Mouse (Mus musculus) forebrain, embryonic 13.5 days (tissue): Measurements from ENCODE around the gene Zbtb20. TPM values are rescaled to one million over a fixed set of nuclear protein-coding genes. Genes with fewer than 3 reads are reported as not detected.

Experiments used
- ATAC-seq: fragments of 200-750 bp; cut with Nextera tagmentation; 2 replicates; pipeline ENCODE4 v1.8.0; 2017
- H3K27ac ChIP-seq: fragments of 300-500 bp; sonication (generic); 2 replicates; pipeline ENCODE4 v1.5.1; 2015; ENCODE audit warnings: inconsistent platforms, mild to moderate bottlenecking, moderate library complexity
- H3K27me3 ChIP-seq: fragments of 300-500 bp; sonication (generic); 2 replicates; pipeline ENCODE4 v1.6.1; 2015; ENCODE audit warnings: mild to moderate bottlenecking, inconsistent platforms
- H3K36me3 ChIP-seq: fragments of 300-500 bp; sonication (generic); 2 replicates; pipeline ENCODE4 v1.6.1; 2015; ENCODE audit warnings: mild to moderate bottlenecking, inconsistent platforms; ENCODE audit not compliant: poor library complexity, severe bottlenecking
- H3K4me1 ChIP-seq: fragments of 300-500 bp; sonication (generic); 2 replicates; pipeline ENCODE4 v1.6.1; 2015; ENCODE audit warnings: inconsistent platforms
- H3K4me2 ChIP-seq: fragments of 300-500 bp; sonication (generic); 2 replicates; pipeline ENCODE4 v1.6.1; 2015; ENCODE audit warnings: inconsistent platforms, mild to moderate bottlenecking, moderate library complexity
- H3K4me3 ChIP-seq: fragments of 300-500 bp; sonication (generic); 2 replicates; pipeline ENCODE4 v1.5.1; 2015; ENCODE audit warnings: mild to moderate bottlenecking, inconsistent platforms
- H3K9ac ChIP-seq: fragments of 300-500 bp; sonication (generic); 2 replicates; pipeline ENCODE4 v1.6.1; 2015; ENCODE audit warnings: mild to moderate bottlenecking, inconsistent platforms
- H3K9me3 ChIP-seq: fragments of 300-500 bp; sonication (generic); replicated peaks from 2 replicates; pipeline ENCODE4 v1.6.1; 2016; ENCODE audit warnings: inconsistent platforms
- WGBS: fragments of 180-500 bp; shearing (Covaris S2); methylation state at CpG from one replicate; pipeline ENCODE4 v1.1.7; 2015; 5-methylcytosine and 5-hydroxymethylcytosine counted together
- polyA plus RNA-seq: library from polyadenylated mRNA; unstranded; fragments of >200 nt; fragmentation: Nextera tagmentation; extraction: Ambion mirVana; gene quantifications from 2 replicates; pipeline ENCODE4 v1.2.1, GENCODE M21; 2015

The Zbtb20 gene
- polyA plus RNA-seq, 1 experiment from 2014 or later: 79.7 TPM

DNA sequence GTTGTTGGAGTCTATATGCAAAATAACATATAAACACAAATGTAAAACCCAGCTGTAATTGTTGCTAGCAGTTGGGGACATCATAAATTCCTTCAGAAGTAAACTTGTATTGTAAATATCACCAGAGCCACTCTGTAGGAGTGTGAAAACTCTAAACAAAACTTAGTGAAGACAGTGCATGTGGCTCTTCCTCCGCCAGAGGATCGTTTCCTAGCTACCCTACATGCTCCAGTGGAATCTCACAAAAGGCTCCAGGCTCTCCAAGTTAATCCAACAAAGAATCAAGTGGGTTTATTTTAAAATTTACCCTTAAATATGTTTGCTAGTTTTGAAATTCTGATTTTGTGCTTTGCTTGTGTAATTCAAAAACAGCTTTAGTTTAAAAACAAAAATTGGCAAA is 296.5 kb downstream of the Zbtb20 start:
- ATAC-seq: no peak

DNA sequence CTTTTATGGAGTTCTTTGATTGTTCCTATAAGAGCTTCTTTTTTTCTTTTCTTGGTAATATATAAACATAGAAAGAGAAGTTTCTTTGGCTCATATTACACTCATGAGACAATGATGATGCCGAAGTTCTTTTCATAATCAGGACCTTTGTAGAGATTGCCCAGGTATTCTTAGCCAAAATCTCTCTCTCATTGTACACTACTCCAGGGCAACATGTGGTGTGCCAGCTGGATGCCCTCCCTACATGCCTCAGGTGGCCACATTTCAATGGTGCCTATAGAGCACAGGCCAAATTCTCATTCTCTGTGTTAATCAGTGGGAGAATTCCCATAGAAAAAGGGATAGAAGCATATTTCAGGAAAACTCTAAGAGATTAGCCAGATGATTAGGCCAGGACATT is 297.2 kb downstream of the Zbtb20 start:
- no peak overlapping the region for H3K9ac ChIP-seq
- no peaks in the 10 kb centered on the region for H3K36me3 ChIP-seq
- peak; percentile 67; the same call in 1 of the 2 replicates for ATAC-seq
- no peak overlapping the region for H3K4me3 ChIP-seq
- H3K4me1 ChIP-seq: peaks cover 7% of the 10 kb centered on the region
- 32% methylated on average over 1 of the region's 1 CpGs for whole genome bisulfite sequencing
- H3K4me2 ChIP-seq: no peak overlapping the region
- no peaks in the 10 kb centered on the region for H3K9me3 ChIP-seq
- no peak overlapping the region for H3K27ac ChIP-seq
- no peaks in the 10 kb centered on the region for H3K27me3 ChIP-seq

More for the DNA sequence above, 296.5 kb downstream of the Zbtb20 start:
- Histone ChIP-seq H3K9ac (no peak overlapping the region), H3K27ac (no peak overlapping the region), H3K4me2 (no peak overlapping the region), H3K36me3 (no peaks in the 10 kb centered on the region), H3K27me3 (no peaks in the 10 kb centered on the region), H3K4me1 (peaks cover 7% of the 10 kb centered on the region), H3K4me3 (no peak overlapping the region), H3K9me3 (no peaks in the 10 kb centered on the region)
- WGBS: 11% methylated on average over 2 of the region's 2 CpGs

DNA sequence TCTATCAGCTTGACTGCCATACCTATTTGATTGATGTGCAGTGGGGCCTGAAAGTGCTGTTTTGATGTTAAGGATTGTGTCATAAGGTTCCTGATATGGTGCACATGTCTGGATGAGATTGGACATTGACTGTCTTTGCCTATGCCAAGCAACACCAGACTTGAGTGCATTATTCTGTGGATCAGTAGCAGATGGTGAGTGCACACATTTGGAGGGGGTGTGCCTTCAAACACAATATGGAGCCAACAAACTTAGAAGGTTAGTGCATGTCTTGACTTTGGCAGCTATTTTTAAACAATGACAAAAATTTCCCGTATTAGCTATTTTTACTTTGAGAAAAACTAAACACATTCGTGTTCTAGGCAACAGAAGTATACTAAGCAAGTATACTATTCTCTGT is 299.1 kb downstream of the Zbtb20 start:
- no peak for ATAC-seq
- Histone ChIP-seq H3K27me3 (no peaks in the 10 kb centered on the region), H3K4me1 (peaks cover 7% of the 10 kb centered on the region), H3K36me3 (no peaks in the 10 kb centered on the region), H3K4me3 (no peak overlapping the region), H3K9ac (no peak overlapping the region), H3K9me3 (no peaks in the 10 kb centered on the region), H3K27ac (no peak overlapping the region), H3K4me2 (no peak overlapping the region)
- whole genome bisulfite sequencing: 95% methylated on average over 2 of the region's 2 CpGs

DNA sequence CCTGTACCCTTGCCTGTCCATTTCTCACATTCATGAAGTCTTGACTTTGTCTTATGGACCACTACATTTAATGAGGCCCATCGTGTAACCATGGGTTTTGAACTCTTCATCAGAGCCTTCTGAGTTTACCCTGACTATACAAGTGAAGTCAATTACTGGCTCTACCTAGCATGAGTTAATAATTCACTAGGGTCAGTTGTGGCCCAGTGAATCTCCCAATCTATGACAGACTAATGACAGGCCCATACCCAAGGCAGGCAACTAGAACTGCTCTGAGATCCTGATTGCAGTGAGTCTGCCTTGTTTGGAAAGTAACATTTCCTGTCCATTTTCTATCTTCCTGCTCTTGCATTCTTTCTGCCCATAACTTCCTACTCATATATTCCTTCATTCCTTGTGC is 305.4 kb downstream of the Zbtb20 start:
- Histone ChIP-seq H3K4me2 (no peak overlapping the region), H3K9ac (no peak overlapping the region), H3K27me3 (no peaks in the 10 kb centered on the region), H3K4me1 (no peaks in the 10 kb centered on the region), H3K9me3 (no peaks in the 10 kb centered on the region), H3K4me3 (no peak overlapping the region), H3K27ac (no peak overlapping the region), H3K36me3 (no peaks in the 10 kb centered on the region)
- no peak for ATAC-seq
- WGBS: 95% methylated on average over 1 of the region's 1 CpGs

DNA sequence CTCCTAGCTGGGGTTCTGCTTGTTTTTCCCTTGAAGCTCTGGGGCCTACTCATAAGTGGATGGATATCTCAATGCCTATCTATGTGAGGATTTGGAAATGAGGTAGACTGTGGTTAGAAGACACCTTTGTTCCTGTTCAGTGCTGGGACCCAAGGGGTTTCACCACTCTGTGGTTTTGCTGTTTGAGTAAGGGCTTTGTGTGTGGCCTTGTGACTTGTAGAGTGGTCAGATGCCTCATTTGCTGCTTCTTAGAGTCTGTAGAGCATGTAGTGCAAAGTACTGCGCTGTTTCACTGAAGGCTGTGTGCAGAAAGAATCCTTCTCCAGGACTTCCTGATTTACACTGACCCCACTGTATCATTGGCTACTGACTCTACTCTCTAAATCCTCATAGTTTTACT is 314.7 kb downstream of the Zbtb20 start:
- no peak for ATAC-seq
- Histone ChIP-seq H3K36me3 (no peaks in the 10 kb centered on the region), H3K27me3 (no peaks in the 10 kb centered on the region), H3K4me2 (no peak overlapping the region), H3K9ac (no peak overlapping the region), H3K4me3 (no peak overlapping the region), H3K4me1 (peaks cover 16% of the 10 kb centered on the region; the same call in 1 of the 2 replicates), H3K9me3 (no peaks in the 10 kb centered on the region), H3K27ac (no peak overlapping the region)
- WGBS: 100% methylated on average over 1 of the region's 1 CpGs

DNA sequence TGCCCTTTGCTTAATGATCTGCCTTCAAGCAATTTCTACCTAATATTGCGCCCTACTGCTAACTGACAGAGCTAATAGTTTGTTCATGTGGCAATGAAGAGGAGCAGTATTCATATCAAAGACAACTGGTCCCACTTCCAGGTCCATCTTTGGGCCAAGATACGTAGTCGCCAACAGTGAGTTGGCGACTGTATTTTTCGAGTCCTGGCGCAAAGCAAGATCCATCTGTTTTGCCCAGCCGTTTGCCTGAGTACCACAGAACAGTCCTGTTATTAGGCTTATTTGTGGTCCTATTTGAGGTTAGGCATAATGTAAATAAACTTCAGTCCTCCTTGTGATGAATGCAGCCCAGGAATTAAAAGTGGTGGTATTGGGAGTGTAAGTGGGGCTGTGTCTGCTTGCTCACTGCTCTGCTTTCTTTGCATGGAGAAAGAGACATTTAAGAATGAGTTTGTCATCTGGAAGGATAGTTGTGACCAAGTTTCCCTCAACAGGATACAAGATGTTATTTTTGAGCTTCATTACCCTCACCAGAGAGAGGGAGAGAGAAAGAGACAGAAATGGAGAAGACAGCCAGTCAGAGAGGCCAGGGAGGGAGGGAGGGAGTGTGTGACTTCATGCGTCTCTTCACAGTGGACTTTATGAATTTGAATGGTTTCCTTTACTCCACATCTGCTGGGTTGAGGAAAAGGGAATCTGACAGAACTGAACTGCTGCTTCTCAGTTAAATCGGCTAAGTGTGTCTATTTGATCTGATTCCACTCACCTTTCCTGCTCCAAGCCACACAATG is 315.6 kb downstream of the Zbtb20 start:
- no peak for ATAC-seq
- H3K36me3 ChIP-seq: no peaks in the 10 kb centered on the region
- H3K4me3 ChIP-seq: no peak overlapping the region
- H3K9me3 ChIP-seq: no peaks in the 10 kb centered on the region
- no peaks in the 10 kb centered on the region for H3K27me3 ChIP-seq
- H3K4me2 ChIP-seq: no peak overlapping the region
- peaks cover 16% of the 10 kb centered on the region; the same call in 1 of the 2 replicates for H3K4me1 ChIP-seq
- H3K9ac ChIP-seq: no peak overlapping the region
- 90% methylated on average over 9 of the region's 9 CpGs for WGBS
- no peak overlapping the region for H3K27ac ChIP-seq

DNA sequence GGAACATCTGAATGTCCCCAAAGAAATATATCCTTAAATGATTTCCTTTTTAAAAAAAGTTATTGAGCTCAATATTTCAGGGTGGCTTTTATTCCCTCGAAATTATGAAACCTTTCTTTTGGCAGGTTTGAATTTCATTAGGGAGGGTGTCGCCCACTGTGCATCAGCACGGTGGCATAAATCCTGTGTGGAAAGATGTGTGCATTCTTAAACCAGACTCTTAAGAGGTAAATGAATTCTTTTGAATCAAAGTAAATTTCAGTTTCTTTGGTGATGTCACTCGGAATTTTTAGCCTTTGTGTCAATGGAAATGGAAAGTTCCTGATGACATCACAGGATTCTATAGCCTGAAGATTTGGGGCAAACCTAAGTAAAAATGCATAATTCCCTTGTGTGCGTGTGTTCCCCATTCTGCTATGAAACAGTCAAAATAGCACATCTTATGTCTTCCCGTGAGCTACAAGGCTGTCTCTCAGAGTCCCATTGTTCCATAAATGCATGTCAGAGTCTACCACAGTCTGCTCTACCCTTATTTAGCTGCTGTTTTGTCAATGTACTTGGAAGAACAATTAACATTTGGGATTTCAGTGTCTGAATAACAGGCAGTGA is 318.1 kb downstream of the Zbtb20 start:
- Histone ChIP-seq H3K9me3 (no peaks in the 10 kb centered on the region), H3K4me2 (peak overlapping the region; percentile 10; the same call in 1 of the 2 replicates), H3K27me3 (no peaks in the 10 kb centered on the region), H3K9ac (no peak overlapping the region), H3K4me1 (peaks cover 16% of the 10 kb centered on the region; the same call in 1 of the 2 replicates), H3K4me3 (no peak overlapping the region), H3K27ac (peak overlapping the region; percentile 31; the same call in 1 of the 2 replicates), H3K36me3 (no peaks in the 10 kb centered on the region)
- peak; percentile 73 for ATAC-seq
- WGBS: 46% methylated on average over 6 of the region's 6 CpGs

DNA sequence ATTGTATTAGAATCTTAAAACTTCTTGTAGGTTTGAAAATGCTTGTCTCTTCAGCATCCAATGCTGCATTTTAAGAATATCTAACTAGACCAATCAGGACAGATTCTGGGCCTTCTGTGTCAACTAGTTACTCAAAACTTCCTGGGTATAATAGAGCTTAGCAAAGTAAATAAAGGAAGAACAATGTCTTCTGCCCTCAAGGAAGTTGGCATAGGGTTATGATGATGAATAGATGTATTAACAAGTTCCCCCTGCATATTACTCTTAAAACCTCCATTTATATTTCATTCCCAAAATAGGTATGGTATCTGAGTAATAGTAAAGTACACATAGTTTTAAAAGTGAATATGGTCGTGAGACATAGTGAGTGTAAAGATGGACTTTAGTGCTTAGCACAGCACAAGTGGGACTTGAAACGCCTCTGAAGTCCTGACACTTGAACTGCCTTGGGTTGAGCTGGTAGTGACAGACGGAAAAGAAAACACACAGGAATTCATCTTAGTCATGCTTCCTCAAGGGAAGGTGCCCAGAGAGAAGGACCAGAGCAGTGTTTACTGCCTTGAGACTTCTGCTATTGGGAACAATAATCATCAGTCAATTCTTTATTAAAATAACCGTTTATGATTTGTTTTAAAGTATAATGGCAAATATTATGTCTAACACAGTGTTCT is 341.8 kb downstream of the Zbtb20 start:
- 87% methylated on average over 4 of the region's 4 CpGs for WGBS
- Histone ChIP-seq H3K4me3 (no peak overlapping the region), H3K4me2 (no peak overlapping the region), H3K9me3 (no peaks in the 10 kb centered on the region), H3K27ac (no peak overlapping the region), H3K36me3 (no peaks in the 10 kb centered on the region), H3K4me1 (peaks cover 3% of the 10 kb centered on the region; the same call in 1 of the 2 replicates), H3K9ac (no peak overlapping the region), H3K27me3 (no peaks in the 10 kb centered on the region)
- ATAC-seq: no peak

DNA sequence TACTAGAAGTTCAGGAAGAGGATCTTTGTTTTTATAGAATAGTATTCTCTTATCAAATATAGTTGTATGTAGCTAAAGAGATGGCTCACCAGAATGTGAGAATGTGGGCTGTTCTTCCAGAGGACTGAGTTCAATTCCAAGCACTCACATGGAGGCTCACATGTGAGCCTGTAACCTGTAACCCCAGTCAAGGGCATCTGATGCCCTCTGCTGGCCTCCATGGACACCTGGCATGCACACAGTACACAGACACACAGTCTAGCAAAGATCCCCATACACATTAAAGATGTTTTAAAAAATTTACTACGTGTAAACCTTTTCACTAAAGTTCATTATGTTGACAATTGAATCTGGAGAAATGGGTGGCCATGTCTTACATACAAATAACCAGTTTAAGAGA is 343.7 kb downstream of the Zbtb20 start:
- no peak overlapping the region for H3K4me2 ChIP-seq
- no peak overlapping the region for H3K4me3 ChIP-seq
- H3K27me3 ChIP-seq: no peaks in the 10 kb centered on the region
- no peaks in the 10 kb centered on the region for H3K36me3 ChIP-seq
- no peaks in the 10 kb centered on the region for H3K9me3 ChIP-seq
- H3K9ac ChIP-seq: no peak overlapping the region
- H3K4me1 ChIP-seq: peaks cover 4% of the 10 kb centered on the region; the same call in 1 of the 2 replicates
- no peak for ATAC-seq
- 98% methylated on average over 1 of the region's 1 CpGs for WGBS
- H3K27ac ChIP-seq: no peak overlapping the region

DNA sequence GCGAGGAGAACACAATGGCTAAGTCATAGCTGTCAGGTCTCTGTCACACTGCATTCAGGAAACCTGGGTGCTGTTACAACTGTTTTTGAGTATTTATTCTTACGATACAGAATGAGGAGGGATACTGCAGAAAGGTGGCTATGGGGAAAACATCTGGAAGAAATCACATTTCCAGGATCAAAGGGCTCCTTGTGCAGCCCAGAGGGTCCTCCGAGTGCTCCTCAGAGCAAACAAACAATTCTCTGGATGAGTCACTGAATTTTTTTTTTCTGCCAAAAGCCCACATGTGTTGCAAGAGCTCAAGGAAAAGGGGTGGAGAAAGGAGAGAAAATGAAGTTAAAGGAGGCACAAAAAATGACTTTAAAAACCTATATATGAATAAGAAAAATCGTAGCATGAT is 345.6 kb downstream of the Zbtb20 start:
- no peak overlapping the region for H3K27ac ChIP-seq
- H3K36me3 ChIP-seq: no peaks in the 10 kb centered on the region
- peaks cover 4% of the 10 kb centered on the region; the same call in 1 of the 2 replicates for H3K4me1 ChIP-seq
- no peak overlapping the region for H3K4me2 ChIP-seq
- WGBS: 80% methylated on average over 4 of the region's 4 CpGs
- H3K9me3 ChIP-seq: no peaks in the 10 kb centered on the region
- H3K4me3 ChIP-seq: no peak overlapping the region
- no peaks in the 10 kb centered on the region for H3K27me3 ChIP-seq
- no peak for ATAC-seq
- H3K9ac ChIP-seq: no peak overlapping the region

DNA sequence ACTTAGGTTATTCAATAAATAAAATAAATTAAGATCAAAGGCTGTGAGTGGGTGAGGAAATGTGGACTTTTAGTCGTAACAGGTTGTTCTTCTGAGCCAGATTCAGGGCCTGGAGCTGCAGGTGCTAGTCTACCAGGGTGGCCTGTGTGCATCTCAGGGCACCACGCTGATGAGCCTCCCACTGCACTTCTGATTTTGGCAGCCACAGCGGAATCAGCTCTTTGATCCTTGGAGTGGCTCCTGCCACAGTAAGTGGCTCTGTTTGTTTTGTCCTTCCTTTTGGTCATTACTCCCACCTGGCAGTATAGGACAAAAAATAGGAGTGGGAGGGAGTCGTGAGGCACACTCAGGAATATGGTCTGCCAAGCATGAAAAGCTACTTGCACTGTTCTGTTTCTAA is 354.6 kb downstream of the Zbtb20 start:
- Histone ChIP-seq H3K27me3 (no peaks in the 10 kb centered on the region), H3K4me1 (peaks cover 9% of the 10 kb centered on the region), H3K27ac (no peak overlapping the region), H3K36me3 (no peaks in the 10 kb centered on the region), H3K4me3 (no peak overlapping the region), H3K4me2 (no peak overlapping the region), H3K9me3 (no peaks in the 10 kb centered on the region), H3K9ac (no peak overlapping the region)
- ATAC-seq: no peak
- WGBS: 44% methylated on average over 4 of the region's 4 CpGs

DNA sequence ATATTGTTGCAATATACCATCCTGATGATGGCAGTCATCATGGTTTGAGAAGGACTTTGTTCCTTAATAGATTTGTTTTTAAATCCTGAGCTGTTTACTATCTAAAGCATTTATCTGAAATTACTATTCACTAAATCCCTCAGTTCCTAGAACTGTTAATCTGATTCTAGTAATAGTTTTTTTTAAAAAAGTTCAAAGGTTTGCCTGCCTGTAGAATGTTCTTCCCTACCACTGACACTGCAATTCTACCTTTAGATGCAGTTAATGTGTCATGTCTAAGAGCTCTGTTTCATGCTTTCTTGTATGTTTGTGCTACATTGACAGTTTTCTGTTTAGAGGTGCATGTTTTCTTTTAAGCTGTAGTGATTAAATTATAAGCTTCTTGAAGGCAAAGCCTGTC is 358.6 kb downstream of the Zbtb20 start:
- H3K27me3 ChIP-seq: no peaks in the 10 kb centered on the region
- H3K36me3 ChIP-seq: no peaks in the 10 kb centered on the region
- peaks cover 17% of the 10 kb centered on the region for H3K4me1 ChIP-seq
- no peak overlapping the region for H3K9ac ChIP-seq
- H3K27ac ChIP-seq: no peak overlapping the region
- ATAC-seq: no peak
- no peaks in the 10 kb centered on the region for H3K9me3 ChIP-seq
- H3K4me3 ChIP-seq: no peak overlapping the region
- H3K4me2 ChIP-seq: no peak overlapping the region
